Mouse (Mus musculus): ENCODE data around the gene Tfap2b. TPM values are rescaled to one million over a fixed set of nuclear protein-coding genes. Genes with fewer than 3 reads are reported as not detected.

Gene Tfap2b
- polyA plus RNA-seq, 1 experiment from 2014 or later, result 22.9 TPM

DNA sequence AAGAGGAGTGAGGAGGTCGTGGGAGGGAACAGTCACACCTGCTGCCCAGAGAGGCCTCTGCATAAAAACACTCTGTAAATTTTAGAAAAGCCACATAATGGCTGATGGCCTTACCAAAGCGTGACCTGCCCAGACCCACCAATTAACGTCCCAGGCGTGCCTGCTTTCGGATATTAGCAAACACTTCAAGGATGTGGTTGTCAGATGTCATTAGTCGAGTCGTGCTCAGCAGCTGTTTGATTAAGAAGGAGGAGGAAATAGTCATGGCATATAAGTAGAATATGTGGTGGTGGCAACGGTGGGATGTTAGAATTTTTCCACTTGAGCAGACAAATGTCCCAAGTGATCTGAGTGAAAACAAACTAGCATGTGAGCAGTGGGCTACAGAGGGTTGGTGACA is 33.3 kb downstream of the Tfap2b start:
- H3K4me3 ChIP-seq (ENCODE audit: low read depth, low read length), result no peak overlapping the region
- WGBS, result 3% methylated on average over 8 of the region's 8 CpGs

DNA sequence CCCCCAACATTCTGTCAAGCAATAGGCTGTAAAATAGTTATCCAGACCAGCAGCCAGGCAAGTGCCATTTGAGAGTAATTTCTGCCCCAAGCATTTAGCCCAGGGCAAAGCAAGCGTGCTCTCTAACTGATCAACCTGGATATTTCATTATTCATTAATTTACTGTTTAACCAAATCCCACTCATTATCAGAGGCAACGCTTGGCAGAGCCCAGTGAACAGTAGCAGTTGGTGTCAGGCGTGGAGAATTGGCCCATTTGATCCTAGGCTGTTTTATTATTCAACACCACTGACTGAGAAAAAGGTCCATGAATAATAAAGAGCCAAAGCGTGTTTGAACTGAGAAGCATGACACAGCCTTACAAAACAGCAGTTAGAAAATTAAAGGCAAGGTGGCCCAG is 36.3 kb downstream of the Tfap2b start:
- Histone ChIP-seq H3K4me1 (ENCODE audit: control insufficient read depth, insufficient read depth, low read length) (no peaks in the 10 kb centered on the region), H3K9ac (replicated peaks; ENCODE audit: low read length) (no peak overlapping the region), H3K27me3 (ENCODE audit: control insufficient read depth, insufficient read depth, low read length) (peaks cover 12% of the 10 kb centered on the region), H3K36me3 (replicated peaks; ENCODE audit: control insufficient read depth, insufficient read depth, low read depth, low read length) (no peaks in the 10 kb centered on the region), H3K9me3 (replicated peaks; ENCODE audit: control insufficient read depth, low read length) (no peaks in the 10 kb centered on the region), H3K4me2 (ENCODE audit: low read depth, low read length) (no peak overlapping the region), H3K27ac (replicated peaks; ENCODE audit: low read depth, low read length) (no peak overlapping the region), H3K4me3 (ENCODE audit: low read depth, low read length) (no peak overlapping the region)
- 46% methylated on average over 4 of the region's 4 CpGs for WGBS
- DNase-seq (ENCODE audit: low spot score) (no peak), ATAC-seq (replicated peaks; ENCODE audit: insufficient number of reproducible peaks, low FRiP score, low TSS enrichment, low read depth) (no peak)

More for the DNA sequence above, 33.3 kb downstream of the Tfap2b start:
- Histone ChIP-seq H3K36me3 (replicated peaks; ENCODE audit: control insufficient read depth, insufficient read depth, low read depth, low read length) (no peaks in the 10 kb centered on the region), H3K27ac (replicated peaks; ENCODE audit: low read depth, low read length) (no peak overlapping the region), H3K9me3 (replicated peaks; ENCODE audit: control insufficient read depth, low read length) (no peaks in the 10 kb centered on the region), H3K4me1 (ENCODE audit: control insufficient read depth, insufficient read depth, low read length) (no peaks in the 10 kb centered on the region), H3K9ac (replicated peaks; ENCODE audit: low read length) (no peak overlapping the region), H3K4me2 (ENCODE audit: low read depth, low read length) (no peak overlapping the region), H3K27me3 (ENCODE audit: control insufficient read depth, insufficient read depth, low read length) (peaks cover 20% of the 10 kb centered on the region)
- DNase-seq (ENCODE audit: low spot score) (no peak), ATAC-seq (replicated peaks; ENCODE audit: insufficient number of reproducible peaks, low FRiP score, low TSS enrichment, low read depth) (no peak)

DNA sequence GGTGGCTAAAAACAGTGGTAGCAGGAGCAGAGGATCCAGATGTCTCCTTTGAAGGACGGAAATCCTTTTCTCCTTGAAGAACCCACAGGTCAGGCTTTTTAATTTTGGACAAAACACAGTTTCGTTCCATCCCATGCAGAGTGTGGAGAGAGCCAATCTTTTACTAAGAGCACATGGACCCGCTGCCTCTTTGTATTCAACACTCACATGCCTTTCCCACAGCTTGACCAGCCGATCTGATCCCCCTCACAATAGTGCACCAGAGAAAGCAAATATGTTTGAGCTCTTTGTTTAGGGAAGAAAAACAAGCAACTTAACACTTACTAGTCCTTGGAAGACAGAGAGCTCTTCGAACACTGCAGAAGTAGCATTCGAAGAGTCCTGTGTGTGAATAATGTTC is 42.6 kb downstream of the Tfap2b start:
- 67% methylated on average over 6 of the region's 6 CpGs for WGBS
- Histone ChIP-seq H3K27ac (replicated peaks; ENCODE audit: low read depth, low read length) (no peak overlapping the region), H3K4me2 (ENCODE audit: low read depth, low read length) (no peak overlapping the region), H3K4me1 (ENCODE audit: control insufficient read depth, insufficient read depth, low read length) (no peaks in the 10 kb centered on the region), H3K9ac (replicated peaks; ENCODE audit: low read length) (no peak overlapping the region), H3K9me3 (replicated peaks; ENCODE audit: control insufficient read depth, low read length) (no peaks in the 10 kb centered on the region), H3K27me3 (ENCODE audit: control insufficient read depth, insufficient read depth, low read length) (no peaks in the 10 kb centered on the region), H3K4me3 (ENCODE audit: low read depth, low read length) (no peak overlapping the region), H3K36me3 (replicated peaks; ENCODE audit: control insufficient read depth, insufficient read depth, low read depth, low read length) (no peaks in the 10 kb centered on the region)
- ATAC-seq (replicated peaks; ENCODE audit: insufficient number of reproducible peaks, low FRiP score, low TSS enrichment, low read depth) (no peak), DNase-seq (ENCODE audit: low spot score) (no peak)

DNA sequence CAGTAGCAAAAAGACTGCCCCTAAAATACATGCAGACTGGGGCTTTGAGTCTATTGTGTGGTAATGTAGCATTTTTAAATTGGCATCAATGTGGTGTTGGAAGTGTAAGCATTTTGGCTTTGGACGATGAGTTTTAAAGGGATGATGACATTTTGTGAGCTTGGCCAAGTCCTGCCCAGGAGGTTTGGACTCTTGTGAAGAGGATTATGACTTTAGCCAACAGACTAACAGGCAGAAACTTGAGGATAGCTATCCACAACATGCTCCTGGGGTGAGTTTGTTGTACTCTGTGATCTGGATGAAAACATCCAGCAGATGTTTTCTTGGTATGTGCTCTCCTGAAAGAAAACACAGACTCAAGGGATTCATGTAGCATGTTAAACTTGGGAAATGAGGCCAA is 60.9 kb downstream of the Tfap2b start:
- WGBS, result 81% methylated on average over 1 of the region's 1 CpGs
- DNase-seq (ENCODE audit: low spot score) (no peak), ATAC-seq (replicated peaks; ENCODE audit: insufficient number of reproducible peaks, low FRiP score, low TSS enrichment, low read depth) (no peak)
- Histone ChIP-seq H3K4me2 (ENCODE audit: low read depth, low read length) (no peak overlapping the region), H3K27me3 (ENCODE audit: control insufficient read depth, insufficient read depth, low read length) (no peaks in the 10 kb centered on the region), H3K36me3 (replicated peaks; ENCODE audit: control insufficient read depth, insufficient read depth, low read depth, low read length) (no peaks in the 10 kb centered on the region), H3K4me3 (ENCODE audit: low read depth, low read length) (no peak overlapping the region), H3K9ac (replicated peaks; ENCODE audit: low read length) (no peak overlapping the region), H3K4me1 (ENCODE audit: control insufficient read depth, insufficient read depth, low read length) (no peaks in the 10 kb centered on the region), H3K9me3 (replicated peaks; ENCODE audit: control insufficient read depth, low read length) (no peaks in the 10 kb centered on the region), H3K27ac (replicated peaks; ENCODE audit: low read depth, low read length) (no peak overlapping the region)

Other genes with a start within 250 kb of the Tfap2b start
- 0.29 TPM in 1 of 2 replicates, not detected in the other for gene Tfap2d, start 105.9 kb upstream of the Tfap2b start, polyA plus RNA-seq (2014; fragmentation: Nextera tagmentation; extraction: Ambion mirVana)